27 mouse cellular contexts compared by ENCODE assay signal in genomic region chr2:104886109-104886508, GRCm38 (mm10). TPM values are rescaled to one million over a fixed set of nuclear protein-coding genes. Genes with fewer than 3 reads are reported as not detected.
A peak's percentile ranks its signal among the peaks of the same experiment; 100 is the strongest.
DNase-seq lines count a peak whose midpoint lies in the region; ATAC-seq and TF ChIP-seq lines count a peak whose summit lies in the region.
"Had no signal": no experiment of that assay in that cellular context is flagged by ENCODE, and none has a peak within 500 bp of the region (broad histone marks: within the 10 kb centered on the region; RNA-seq: fewer than 3 reads in every experiment).

No protein-coding gene starts in this region.

- H3K27ac ChIP-seq in testis, adult 2 months (ENCODE audit: control insufficient read depth, insufficient read depth, low read depth, low read length) = peak overlapping the region; percentile 81
- peak overlapping the region; percentile 47; the same call in 1 of the 2 replicates for H3K27ac ChIP-seq in ES-E14 (ENCODE audit: insufficient read depth, low read depth, low read length, poor library complexity, severe bottlenecking)
- no peak overlapping the region for H3K27ac ChIP-seq in liver, embryonic 12.5 days
- H3K27ac ChIP-seq: forebrain, embryonic 10.5 days; forebrain, embryonic 13.5 days; heart, adult 2 months; heart, embryonic 10.5 days; heart, embryonic 13.5 days; hindbrain, embryonic 12.5 days had no signal

- WGBS in liver, embryonic 12.5 days (ENCODE audit: insufficient replicate concordance) = 77% methylated on average over 18 of the region's 18 CpGs

- H3K9ac ChIP-seq in ES-E14 (ENCODE audit: insufficient read depth, low read depth, low read length, poor library complexity, severe bottlenecking) = peak overlapping the region; percentile 84
- no peak overlapping the region for H3K9ac ChIP-seq in liver, embryonic 12.5 days
- H3K9ac ChIP-seq: forebrain, embryonic 13.5 days; heart, embryonic 13.5 days; hindbrain, embryonic 12.5 days had no signal

- no peak for ATAC-seq in liver, embryonic 12.5 days
- ATAC-seq: forebrain, embryonic 13.5 days; forebrain, embryonic 16.5 days; hindbrain, embryonic 16.5 days; inflammation-experienced regulatory T-cells, adult 6 months; intestine, embryonic 16.5 days had no signal

- peak overlapping the region; percentile 92 for H3K4me3 ChIP-seq in testis, adult 2 months (ENCODE audit: control insufficient read depth, low read depth, low read length)
- H3K4me3 ChIP-seq in ES-E14 (ENCODE audit: insufficient read depth in 1 of 2, low read depth in 1 of 2, low read length in 2 of 2, poor library complexity in 1 of 2, severe bottlenecking in 1 of 2) = peak overlapping the region; percentile 70 to 75
- no peak overlapping the region for H3K4me3 ChIP-seq in liver, embryonic 12.5 days
- H3K4me3 ChIP-seq: forebrain, embryonic 10.5 days; forebrain, embryonic 13.5 days; heart, adult 2 months; heart, embryonic 10.5 days; heart, embryonic 13.5 days; hindbrain, embryonic 12.5 days had no signal

- intact Hi-C loops in left cerebral cortex, postnatal 36 days (cut with DNase I) = no loop called here

- H3K27me3 ChIP-seq in testis, adult 2 months (ENCODE audit: control insufficient read depth, insufficient read depth, low read length) = no peaks in the 10 kb centered on the region
- H3K27me3 ChIP-seq in liver, embryonic 12.5 days (replicated peaks) = no peaks in the 10 kb centered on the region
- H3K27me3 ChIP-seq: CH12.LX; forebrain, embryonic 13.5 days; heart, embryonic 13.5 days; hindbrain, embryonic 12.5 days had no signal

- TF ChIP-seq CTCF in testis, adult 2 months (IDR thresholded peaks at IDR 0.05; ENCODE audit: control insufficient read depth, insufficient read depth, insufficient replicate concordance, low read depth, low read length) = no peak

- no peak for DNase-seq in testis, postnatal 10 days (ENCODE audit: low spot score)
- DNase-seq in ES-E14 (ENCODE audit: low read depth, low spot score) = peak; percentile 9
- DNase-seq in testis, postnatal 14 days (ENCODE audit: low spot score) = peak; percentile 21
- no peak for DNase-seq in left cerebral cortex, postnatal 36 days (ENCODE audit: low spot score in 2 of 2)
- DNase-seq: adrenal gland, postnatal 10 days; adrenal gland, postnatal 36 days; B cell, adult 2 months; cerebellum, adult 18-20 months; cerebellum, adult 9-10 months; cerebellum, postnatal 14 days; gastrocnemius, postnatal 10 days; gastrocnemius, postnatal 36 days; heart, adult 2 months; heart, postnatal 14 days had no signal

- no peaks in the 10 kb centered on the region for H3K9me3 ChIP-seq in ES-E14 (ENCODE audit: control insufficient read depth, insufficient read depth, low read depth, low read length)
- 0 out of 2 replicates have a peak, but pooled peaks cover 2% of the 10 kb centered on the region for H3K9me3 ChIP-seq in liver, embryonic 12.5 days (replicated peaks)
- H3K9me3 ChIP-seq: forebrain, embryonic 10.5 days; forebrain, embryonic 13.5 days; heart, embryonic 10.5 days; heart, embryonic 13.5 days; hindbrain, embryonic 12.5 days had no signal

- H3K4me1 ChIP-seq in testis, adult 2 months (ENCODE audit: control insufficient read depth, insufficient read depth, low read length) = no peaks in the 10 kb centered on the region
- H3K4me1 ChIP-seq in ES-E14 (ENCODE audit: control insufficient read depth in 2 of 2, insufficient read depth in 2 of 2, low read length in 2 of 2, poor library complexity in 1 of 2) = peaks cover 0 to 2% of the 10 kb centered on the region in 2 experiments; a peak in 1 of 4 replicates
- H3K4me1 ChIP-seq in liver, embryonic 12.5 days = no peaks in the 10 kb centered on the region
- H3K4me1 ChIP-seq: forebrain, embryonic 10.5 days; forebrain, embryonic 13.5 days; heart, embryonic 10.5 days; heart, embryonic 13.5 days; hindbrain, embryonic 12.5 days had no signal

- no peaks in the 10 kb centered on the region for H3K36me3 ChIP-seq in testis, adult 2 months (ENCODE audit: control insufficient read depth, insufficient read depth, low read length)
- H3K36me3 ChIP-seq in ES-E14 (ENCODE audit: control insufficient read depth, insufficient read depth, low read length, poor library complexity, severe bottlenecking) = no peaks in the 10 kb centered on the region
- H3K36me3 ChIP-seq in liver, embryonic 12.5 days = no peaks in the 10 kb centered on the region
- H3K36me3 ChIP-seq: forebrain, embryonic 10.5 days; heart, embryonic 10.5 days; heart, embryonic 13.5 days; hindbrain, embryonic 12.5 days had no signal

- peak; percentile 83 for TF ChIP-seq POLR2A in testis, adult 2 months (IDR thresholded peaks at IDR 0.05; ENCODE audit: control insufficient read depth, low read depth, low read length)

- in situ Hi-C loops in ES-E14 (cut with MboI; ENCODE audit: low sequenced_read_pairs in 2 of 2, unreplicated experiment in 2 of 2) = no loop called here

- no peak overlapping the region for H3K4me2 ChIP-seq in liver, embryonic 12.5 days
- H3K4me2 ChIP-seq: forebrain, embryonic 13.5 days; heart, embryonic 13.5 days; hindbrain, embryonic 12.5 days had no signal

TF ChIP-seq in ES-E14, 5 proteins besides CTCF, POLR2A, EP300 and RAD21:
- TF ChIP-seq MAFK (IDR thresholded peaks at IDR 0.05; ENCODE audit: insufficient read depth, low read depth, low read length) = no peak
- TF ChIP-seq HCFC1 (IDR thresholded peaks at IDR 0.05; ENCODE audit: borderline replicate concordance, insufficient read depth, low read length) = 0 out of 2 replicates have a peak, but pooled peaks have one; percentile 34

RNA-seq across cellular contexts. Expression of gene Ccdc73, which starts 18.5 kb away (rescaled TPM):
- 27.0 and 28.0 TPM in 2 replicates for polyA plus RNA-seq in testis, adult 2 months (2012; rRNA removed)
- total RNA-seq in ES-E14 (2012; rRNA removed) = 2.1 and 3.5 TPM in 2 replicates
- 1 to 10 TPM in 1 of 2 experiments, not detected in 1; 2.8 TPM for total RNA-seq in left cerebral cortex, postnatal 36 days (2021)
- 3.7 and 4.8 TPM in 2 replicates for polyA plus RNA-seq in liver, embryonic 12.5 days (2016; fragmentation: Nextera tagmentation; extraction: Ambion mirVana)

RNA-seq across cellular contexts. Expression of gene Prrg4, which starts 36.4 kb away (rescaled TPM):
- 0.08 and 0.17 TPM in 2 replicates for polyA plus RNA-seq in testis, adult 2 months (2012; rRNA removed)
- 45.4 and 61.6 TPM in 2 replicates for total RNA-seq in ES-E14 (2012; rRNA removed)
- total RNA-seq in left cerebral cortex, postnatal 36 days (2021) = under 1 TPM; 0.25 to 0.57 TPM
- polyA plus RNA-seq in liver, embryonic 12.5 days (2016; fragmentation: Nextera tagmentation; extraction: Ambion mirVana) = 0.16 and 0.23 TPM in 2 replicates
- total RNA-seq: MEL had no signal

Comparison
In these comparisons a context has a peak if more than half of its experiments do, and no peak if none do; other contexts are left out.
1. DNase-seq: peak in ES-E14 (single experiment) and testis, postnatal 14 days (single experiment); none in testis, postnatal 10 days (single experiment) and left cerebral cortex, postnatal 36 days (0 of 2).
2. RNA of gene Prrg4, which starts 36.4 kb away (total RNA-seq): 45.4 to 61.6 TPM in ES-E14; 0.25 to 0.57 TPM in left cerebral cortex, postnatal 36 days; every median in the first group is over 10 times any median in the second.